Mouse (Mus musculus) layer of hippocampus, adult 2 months (tissue): ENCODE data around the gene Il3. TPM values are rescaled to one million over a fixed set of nuclear protein-coding genes. Genes with fewer than 3 reads are reported as not detected.

ENCODE experiments used
- DNase-seq, 2 experiments: peaks; one replicate each; pipeline ENCODE4 v3.0.0; 2022; ENCODE audit warnings: low spot score in 2 of 2
- H3K27ac ChIP-seq: fragments of 200-600 bp; 2 replicates; pipeline ENCODE4 v1.8.1; 2022
- H3K4me3 ChIP-seq: fragments of 200-600 bp; 2 replicates; pipeline ENCODE4 v1.8.1; 2022; ENCODE audit warnings: mild to moderate bottlenecking
- CTCF ChIP-seq: fragments of 200-600 bp; conservative IDR thresholded peaks from 2 replicates; pipeline ENCODE4 v1.8.1; 2022; ENCODE audit warnings: antibody characterized with exemption, mild to moderate bottlenecking, moderate library complexity
- total RNA-seq, 2 experiments: library from RNA; stranded (reverse); gene quantifications; 2 replicates each; pipeline ENCODE4 v1.2.3; 2021

Gene Il3
- total RNA-seq, 2 experiments from 2014 or later = not detected

DNA sequence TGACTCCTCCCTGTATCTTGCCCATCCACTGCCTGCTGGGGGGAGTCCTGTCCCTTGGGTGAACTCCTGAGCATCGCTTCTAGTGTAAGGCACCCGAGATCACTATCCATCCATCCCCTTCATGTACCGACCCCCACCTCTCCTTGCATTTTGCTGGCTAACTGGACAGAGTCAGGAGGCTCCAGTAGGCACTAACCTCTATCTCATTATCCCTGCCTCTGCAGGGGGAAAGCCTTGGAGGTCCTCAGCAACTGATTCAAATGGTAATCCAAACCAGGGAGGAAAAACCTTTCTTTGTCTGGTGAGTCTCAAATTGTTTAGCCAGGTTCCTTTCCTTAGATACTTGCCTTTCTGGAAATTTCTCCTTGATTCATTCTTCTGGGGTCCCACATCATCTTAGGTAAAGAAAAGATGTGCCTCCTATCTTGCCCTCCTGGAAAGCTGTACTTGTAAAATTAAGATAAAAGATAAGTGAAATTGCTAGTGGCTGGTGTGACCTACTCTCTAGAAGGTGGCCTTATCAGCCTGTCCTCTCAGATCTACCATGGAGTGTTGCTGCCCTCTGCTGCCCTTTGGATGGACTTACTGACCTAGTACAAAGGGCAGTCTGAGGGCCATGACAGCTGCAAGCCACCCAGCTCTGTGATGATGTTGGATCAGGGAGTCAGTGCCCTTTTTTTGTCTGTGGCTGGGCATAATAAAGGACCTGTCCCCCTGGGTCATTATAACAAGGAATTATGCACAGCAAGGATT, 10.3 kb downstream of the Il3 start:
- H3K4me3 ChIP-seq = no peak overlapping the region
- TF ChIP-seq CTCF = peak; percentile 80
- DNase-seq = peak; percentile 48 to 66

GRCm38 (mm10) chr11:54254114-54254513, 13.0 kb downstream of the Il3 start:
- H3K4me3 ChIP-seq = no peak overlapping the region
- DNase-seq = no peak
- H3K27ac ChIP-seq = no peak overlapping the region
- peak; percentile 67 for TF ChIP-seq CTCF

More for the DNA sequence above, 10.3 kb downstream of the Il3 start:
- H3K27ac ChIP-seq = no peak overlapping the region

DNA sequence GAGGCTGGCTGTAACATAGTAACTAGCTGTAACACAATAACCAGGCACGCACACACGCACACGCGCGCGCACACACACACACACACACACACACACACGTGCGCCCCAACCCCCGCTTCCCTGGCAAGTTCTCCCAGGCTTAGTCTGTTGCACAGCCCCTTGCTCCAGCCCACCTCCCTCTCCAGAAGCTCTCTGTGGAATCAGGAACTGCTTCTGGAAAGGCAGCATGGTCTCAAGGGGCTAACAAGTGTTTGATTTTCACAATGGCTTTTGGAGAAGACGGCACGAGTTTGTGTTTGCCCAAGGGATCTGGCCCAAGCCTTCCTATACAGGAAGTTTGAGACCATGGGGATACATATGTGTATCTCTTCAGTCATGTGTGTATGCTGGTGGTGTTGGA, 16.5 kb downstream of the Il3 start:
- Histone ChIP-seq H3K27ac (no peak overlapping the region), H3K4me3 (no peak overlapping the region)
- no peak for TF ChIP-seq CTCF
- DNase-seq = no peak

GRCm38 (mm10) chr11:54249748-54250147, 17.3 kb downstream of the Il3 start:
- no peak for TF ChIP-seq CTCF
- H3K4me3 ChIP-seq = no peak overlapping the region
- DNase-seq = no peak
- no peak overlapping the region for H3K27ac ChIP-seq

- Histone ChIP-seq H3K27ac (no peak within 1 kb of the TSS), H3K4me3 (no peak within 1 kb of the TSS)
- DNase-seq = no peak
- TF ChIP-seq CTCF = no peak
Observed at GRCm38 (mm10) chr11:54248940-54249717, 17.9 kb downstream of the Il3 start, which contains the start of gene Csf2. Csf2 (minus strand) TSS chr11:54249667.

DNA sequence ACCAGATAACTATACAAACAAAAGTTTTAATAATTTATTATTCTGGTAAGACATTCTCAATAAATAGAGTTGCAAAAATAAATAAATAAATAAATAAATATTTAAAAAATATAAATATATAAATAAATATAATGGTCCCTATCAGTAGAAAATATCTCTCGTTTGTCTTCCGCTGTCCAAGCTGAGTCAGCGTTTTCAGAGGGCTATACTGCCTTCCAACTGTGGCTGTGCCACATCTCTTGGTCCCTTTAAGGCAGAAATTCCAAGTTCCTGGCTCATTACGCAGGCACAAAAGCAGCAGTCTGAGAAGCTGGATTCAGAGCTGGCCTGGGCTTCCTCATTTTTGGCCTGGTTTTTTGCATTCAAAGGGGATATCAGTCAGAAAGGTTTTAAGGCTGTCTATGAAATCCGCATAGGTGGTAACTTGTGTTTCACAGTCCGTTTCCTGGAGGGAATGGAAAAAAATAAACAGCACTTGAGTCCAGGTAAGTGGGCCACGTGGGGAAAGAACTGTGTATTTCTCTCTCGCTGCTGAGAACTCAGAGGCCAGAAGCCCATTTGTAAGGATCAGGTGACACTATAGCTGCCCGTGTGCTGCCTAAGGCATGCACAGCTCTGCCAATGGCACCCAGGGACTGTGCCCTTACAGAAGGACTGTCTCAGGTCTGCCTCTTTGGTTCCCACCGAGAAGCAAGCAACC, 19.7 kb downstream of the Il3 start:
- TF ChIP-seq CTCF = no peak
- H3K4me3 ChIP-seq = no peak overlapping the region
- H3K27ac ChIP-seq = no peak overlapping the region
- DNase-seq = no peak

- no peak for TF ChIP-seq CTCF
- no peak overlapping the region for H3K27ac ChIP-seq
Observed at GRCm38 (mm10) chr11:54244465-54244864, 22.6 kb downstream of the Il3 start.

GRCm38 (mm10) chr11:54242494-54242893, 24.6 kb downstream of the Il3 start:
- no peak overlapping the region for H3K27ac ChIP-seq
- no peak for DNase-seq
- H3K4me3 ChIP-seq = no peak overlapping the region
- no peak for TF ChIP-seq CTCF

More at GRCm38 (mm10) chr11:54244465-54244864, 22.6 kb downstream of the Il3 start:
- DNase-seq = no peak
- H3K4me3 ChIP-seq = no peak overlapping the region

DNA sequence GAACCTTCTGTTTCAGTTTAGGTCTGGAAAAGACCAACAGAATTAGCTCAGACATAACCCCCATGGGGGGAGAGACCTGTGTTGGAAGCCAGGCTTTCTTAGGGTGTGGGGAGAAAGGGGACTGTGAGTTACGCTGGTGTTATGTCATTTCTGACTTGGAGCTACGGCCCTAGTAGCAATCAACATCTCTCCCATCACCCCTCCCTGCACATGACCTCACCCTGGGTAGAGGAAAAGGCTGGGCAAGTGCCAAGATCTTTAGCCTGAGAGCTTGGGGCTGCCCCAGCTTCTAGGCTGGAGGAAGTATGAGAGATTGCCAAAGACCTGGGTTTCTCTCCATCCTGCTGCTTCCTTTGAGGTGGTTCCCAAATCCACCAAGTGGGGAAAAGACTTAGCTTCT, 30.1 kb downstream of the Il3 start:
- Histone ChIP-seq H3K4me3 (no peak overlapping the region), H3K27ac (no peak overlapping the region)
- TF ChIP-seq CTCF = no peak
- no peak for DNase-seq

GRCm38 (mm10) chr11:54227478-54227877, 39.6 kb downstream of the Il3 start:
- DNase-seq = no peak
- TF ChIP-seq CTCF = no peak
- Histone ChIP-seq H3K27ac (no peak overlapping the region), H3K4me3 (no peak overlapping the region)

- no peak overlapping the region for H3K4me3 ChIP-seq
- DNase-seq = no peak
- TF ChIP-seq CTCF = no peak
- no peak overlapping the region for H3K27ac ChIP-seq
Observed at GRCm38 (mm10) chr11:54224475-54224986, 42.5 kb downstream of the Il3 start.

DNA sequence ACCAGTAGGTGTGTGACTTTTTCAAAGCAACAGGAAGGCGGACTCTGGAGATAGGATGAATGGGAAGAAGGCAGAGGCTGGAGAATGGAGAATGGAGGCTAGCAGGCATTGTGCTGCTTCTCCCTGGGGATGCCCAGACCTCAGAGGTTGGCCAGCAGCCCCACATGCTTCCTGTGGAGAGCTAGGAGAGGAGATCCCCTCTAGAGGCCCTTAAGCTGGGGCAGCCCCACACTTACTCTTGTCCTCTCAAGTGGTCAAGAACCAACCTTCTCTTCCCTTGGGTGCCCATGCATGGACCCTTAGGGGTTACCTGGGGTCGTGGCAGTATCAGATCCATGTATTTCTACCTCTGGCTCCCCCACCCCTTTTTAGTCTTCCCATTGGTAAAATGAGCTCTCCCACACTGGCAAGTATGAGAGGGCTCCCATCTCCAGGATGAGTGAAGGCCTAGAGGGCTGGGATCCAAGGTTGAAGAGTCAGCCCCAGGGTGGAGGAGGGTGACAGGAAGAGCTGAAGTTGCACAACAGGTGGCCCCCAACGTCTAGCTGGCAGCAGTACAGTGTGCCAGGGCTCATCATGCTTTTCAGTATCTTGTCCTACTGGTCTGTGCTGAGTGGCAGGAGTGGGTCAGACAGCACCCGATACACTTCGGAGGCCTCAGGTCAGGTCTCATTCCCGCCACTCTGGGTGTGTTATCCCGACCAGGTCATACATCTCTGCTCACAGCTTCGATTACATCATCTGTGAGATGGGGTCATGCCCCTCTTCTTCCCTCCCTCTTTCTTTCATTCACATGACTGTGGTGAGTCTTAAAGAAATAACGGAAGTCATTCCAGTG, 43.2 kb downstream of the Il3 start:
- Histone ChIP-seq H3K4me3 (no peak overlapping the region), H3K27ac (no peak overlapping the region)
- DNase-seq = no peak
- TF ChIP-seq CTCF = no peak
